Mouse (Mus musculus) limb, embryonic 15.5 days (tissue): ENCODE results near the gene Hus1b. TPM values are rescaled to one million over a fixed set of nuclear protein-coding genes. Genes with fewer than 3 reads are reported as not detected.

Experiments used
- ATAC-seq: fragments of 200-750 bp; cut with Nextera tagmentation; 2 replicates; pipeline ENCODE4 v1.8.0; 2017; ENCODE audit warnings: low read depth, moderate TSS enrichment; ENCODE audit not compliant: insufficient number of reproducible peaks, low FRiP score, low TSS enrichment
- H3K27ac ChIP-seq: fragments of 300-500 bp; sonication (generic); 2 replicates; pipeline ENCODE4 v1.5.1; 2015; ENCODE audit warnings: moderate library complexity, mild to moderate bottlenecking, inconsistent platforms
- H3K27me3 ChIP-seq: fragments of 300-500 bp; sonication (generic); 2 replicates; pipeline ENCODE4 v1.6.1; 2015; ENCODE audit warnings: inconsistent platforms
- H3K36me3 ChIP-seq: fragments of 300-500 bp; sonication (generic); 2 replicates; pipeline ENCODE4 v1.6.1; 2015; ENCODE audit warnings: inconsistent platforms
- H3K4me1 ChIP-seq: fragments of 300-500 bp; sonication (generic); 2 replicates; pipeline ENCODE4 v1.6.1; 2015; ENCODE audit warnings: inconsistent platforms
- H3K4me2 ChIP-seq: fragments of 300-500 bp; sonication (generic); 2 replicates; pipeline ENCODE4 v1.6.1; 2015; ENCODE audit warnings: mild to moderate bottlenecking, inconsistent platforms
- H3K4me3 ChIP-seq: fragments of 300-500 bp; sonication (generic); 2 replicates; pipeline ENCODE4 v1.5.1; 2015; ENCODE audit warnings: mild to moderate bottlenecking, inconsistent platforms
- H3K9ac ChIP-seq: fragments of 300-500 bp; sonication (generic); 2 replicates; pipeline ENCODE4 v1.6.1; 2015; ENCODE audit warnings: inconsistent platforms
- H3K9me3 ChIP-seq: fragments of 300-500 bp; sonication (generic); 2 replicates; pipeline ENCODE4 v1.6.1; 2016; ENCODE audit warnings: inconsistent platforms
- WGBS: fragments of 180-500 bp; shearing (Covaris S2); methylation state at CpG from one replicate; pipeline ENCODE4 v1.1.7; 2015; 5-methylcytosine and 5-hydroxymethylcytosine counted together
- polyA plus RNA-seq: library from polyadenylated mRNA; unstranded; fragments of >200 nt; fragmentation: Nextera tagmentation; extraction: Ambion mirVana; gene quantifications from 2 replicates; pipeline ENCODE4 v1.2.1, GENCODE M21; 2015

The Hus1b gene
- polyA plus RNA-seq, 1 experiment from 2014 or later: not detected

DNA sequence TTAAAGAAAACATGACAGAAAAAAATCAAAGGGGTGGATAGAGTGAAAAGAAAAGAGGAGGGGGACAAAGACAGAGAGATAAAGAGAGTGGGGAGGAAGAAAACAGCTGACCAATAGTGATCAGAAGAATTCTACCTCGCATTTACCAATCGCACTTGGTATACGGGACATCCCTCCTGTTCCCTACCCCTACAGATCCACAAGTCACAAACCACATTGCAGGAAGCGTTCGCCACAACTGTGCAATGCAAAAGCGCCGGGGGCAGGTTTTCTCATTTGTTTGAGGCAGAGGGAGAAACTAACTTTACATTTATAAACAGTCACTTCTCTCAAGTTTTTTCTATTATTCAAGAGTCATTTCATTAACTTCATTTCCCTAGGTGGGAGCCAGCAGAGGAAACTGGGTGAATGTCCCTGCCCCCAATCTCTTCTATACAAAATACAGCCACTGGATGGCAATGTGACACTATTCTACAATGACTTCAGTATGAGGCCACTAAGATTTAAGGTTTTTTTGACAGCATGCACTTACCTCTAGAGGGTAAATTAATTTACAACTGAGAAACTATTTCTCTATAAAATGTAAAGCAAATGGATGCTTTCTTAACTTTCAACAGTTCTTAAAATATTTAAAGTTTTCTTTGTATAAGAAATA is 46.0 kb downstream of the Hus1b start:
- H3K9ac ChIP-seq: no peak overlapping the region
- H3K9me3 ChIP-seq: no peaks in the 10 kb centered on the region
- no peak overlapping the region for H3K4me3 ChIP-seq
- H3K27ac ChIP-seq: no peak overlapping the region
- 85% methylated on average over 7 of the region's 7 CpGs for whole genome bisulfite sequencing
- no peaks in the 10 kb centered on the region for H3K27me3 ChIP-seq
- ATAC-seq: no peak
- no peak overlapping the region for H3K4me2 ChIP-seq
- no peaks in the 10 kb centered on the region for H3K4me1 ChIP-seq
- H3K36me3 ChIP-seq: peaks cover 5% of the 10 kb centered on the region; the same call in 1 of the 2 replicates

Other genes with a start within 250 kb of the Hus1b start
- 0.12 and 0.21 TPM in 2 replicates for gene Irf4, start 198.5 kb downstream of the Hus1b start, polyA plus RNA-seq
- gene Exoc2, start 26.3 kb upstream of the Hus1b start, polyA plus RNA-seq: 28.0 and 28.7 TPM in 2 replicates
- 0.08 TPM in 1 of 2 replicates, not detected in the other for gene Gm5447, start 26.4 kb upstream of the Hus1b start, polyA plus RNA-seq